Mouse (Mus musculus): ENCODE data around the gene Col4a5. TPM values are rescaled to one million over a fixed set of nuclear protein-coding genes. Genes with fewer than 3 reads are reported as not detected.

The Col4a5 gene
- 6.4 and 7.6 TPM in 2 replicates for polyA plus RNA-seq (2014; fragmentation: Nextera tagmentation; extraction: Ambion mirVana)

DNA sequence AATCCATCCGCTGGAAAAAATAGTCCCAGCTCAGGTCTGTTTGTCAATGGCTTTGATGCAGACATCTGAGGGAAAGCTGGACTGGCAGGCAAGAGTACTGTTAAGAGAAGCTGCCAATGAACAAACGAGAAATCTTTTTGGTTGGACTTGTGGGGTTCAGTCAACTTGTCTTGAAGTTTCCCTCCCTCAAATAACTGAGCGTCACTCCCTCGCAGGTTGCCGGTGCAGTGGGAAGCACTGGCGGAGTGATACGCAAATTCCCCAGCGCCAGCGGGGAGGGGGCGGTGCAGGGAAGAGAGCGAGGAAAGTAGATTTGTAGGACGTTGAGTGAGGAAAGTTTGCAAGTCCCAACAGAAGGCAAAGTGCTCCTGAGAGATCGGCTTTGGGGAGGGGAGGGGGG is at the start of gene Col4a5:
Gene Col4a5 (plus strand): TSS at position 276 of the 400 bp plus-strand sequence.
- peaks cover 5% of the 10 kb centered on the region for H3K27me3 ChIP-seq (replicated peaks; ENCODE audit: control insufficient read depth, insufficient read depth, low read length)
- ATAC-seq (replicated peaks; ENCODE audit: low FRiP score) (peak; percentile 74; the same call in 1 of the 2 replicates), DNase-seq (ENCODE audit: low spot score) (peak; percentile 53)
- peak within 1 kb of the TSS; percentile 43 for H3K4me3 ChIP-seq (ENCODE audit: low read depth, low read length)
- 5% methylated on average over 13 of the region's 13 CpGs for WGBS
- H3K27ac ChIP-seq (ENCODE audit: low read depth, low read length) = no peak within 1 kb of the TSS
- peak within 1 kb of the TSS; percentile 66 for H3K4me2 ChIP-seq
- H3K4me1 ChIP-seq (replicated peaks; ENCODE audit: control insufficient read depth, insufficient read depth, low read length) = no peaks in the 10 kb centered on the region
- no peaks in the 10 kb centered on the region for H3K36me3 ChIP-seq (ENCODE audit: control insufficient read depth, insufficient read depth, low read length)
- no peaks in the 10 kb centered on the region for H3K9me3 ChIP-seq (ENCODE audit: control insufficient read depth, low read length)
- H3K9ac ChIP-seq (ENCODE audit: low read depth, low read length) = 0 out of 2 replicates have a peak within 1 kb of the TSS, but pooled peaks have one; percentile 30

- 0 out of 2 replicates have a peak, but pooled peaks cover 3% of the 10 kb centered on the region for H3K27me3 ChIP-seq (replicated peaks; ENCODE audit: control insufficient read depth, insufficient read depth, low read length)
- H3K36me3 ChIP-seq (ENCODE audit: control insufficient read depth, insufficient read depth, low read length) = no peaks in the 10 kb centered on the region
- H3K9ac ChIP-seq (ENCODE audit: low read depth, low read length) = no peak overlapping the region
- DNase-seq (ENCODE audit: low spot score) (no peak), ATAC-seq (replicated peaks; ENCODE audit: low FRiP score) (no peak)
- no peak overlapping the region for H3K4me3 ChIP-seq (ENCODE audit: low read depth, low read length)
- no peak overlapping the region for H3K27ac ChIP-seq (ENCODE audit: low read depth, low read length)
- H3K9me3 ChIP-seq (ENCODE audit: control insufficient read depth, low read length) = no peaks in the 10 kb centered on the region
- no peaks in the 10 kb centered on the region for H3K4me1 ChIP-seq (replicated peaks; ENCODE audit: control insufficient read depth, insufficient read depth, low read length)
- 70% methylated on average over 6 of the region's 6 CpGs for WGBS
- no peak overlapping the region for H3K4me2 ChIP-seq
These were observed 38.4 kb upstream of the Col4a5 start for GRCm38 (mm10) chrX:141436780-141437179.

- H3K9ac ChIP-seq (ENCODE audit: low read depth, low read length) = no peak overlapping the region
- no peaks in the 10 kb centered on the region for H3K9me3 ChIP-seq (ENCODE audit: control insufficient read depth, low read length)
- no peak for DNase-seq (ENCODE audit: low spot score)
- ATAC-seq (replicated peaks; ENCODE audit: low FRiP score) = no peak
- no peak overlapping the region for H3K4me2 ChIP-seq
- H3K27me3 ChIP-seq (replicated peaks; ENCODE audit: control insufficient read depth, insufficient read depth, low read length) = 0 out of 2 replicates have a peak, but pooled peaks cover 3% of the 10 kb centered on the region
- 61% methylated on average over 2 of the region's 2 CpGs for WGBS
- no peak overlapping the region for H3K27ac ChIP-seq (ENCODE audit: low read depth, low read length)
- no peaks in the 10 kb centered on the region for H3K4me1 ChIP-seq (replicated peaks; ENCODE audit: control insufficient read depth, insufficient read depth, low read length)
- no peaks in the 10 kb centered on the region for H3K36me3 ChIP-seq (ENCODE audit: control insufficient read depth, insufficient read depth, low read length)
- no peak overlapping the region for H3K4me3 ChIP-seq (ENCODE audit: low read depth, low read length)
These were observed 35.8 kb upstream of the Col4a5 start for GRCm38 (mm10) chrX:141439423-141439822.

DNA sequence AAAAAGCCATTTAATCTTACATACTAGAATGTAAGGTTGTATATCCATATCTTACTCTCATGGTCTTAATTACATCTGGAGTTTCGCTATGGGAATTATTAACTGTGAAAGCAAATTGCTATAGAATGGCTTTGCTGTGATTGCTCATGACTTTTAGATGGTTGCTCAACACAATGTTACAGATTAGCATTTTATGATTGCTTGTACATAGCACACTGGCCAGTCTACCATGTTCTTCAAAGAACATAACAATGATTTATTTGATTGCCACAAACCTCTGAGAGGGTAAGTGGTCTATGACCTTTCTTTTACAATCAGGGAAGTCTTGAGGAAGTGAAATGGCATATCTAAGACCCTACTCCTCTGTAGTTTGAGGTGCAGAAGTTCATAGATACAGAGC is 27.2 kb upstream of the Col4a5 start:
- Histone ChIP-seq H3K36me3 (ENCODE audit: control insufficient read depth, insufficient read depth, low read length) (no peaks in the 10 kb centered on the region), H3K4me3 (ENCODE audit: low read depth, low read length) (no peak overlapping the region), H3K4me1 (replicated peaks; ENCODE audit: control insufficient read depth, insufficient read depth, low read length) (no peaks in the 10 kb centered on the region), H3K9ac (ENCODE audit: low read depth, low read length) (no peak overlapping the region), H3K27ac (ENCODE audit: low read depth, low read length) (no peak overlapping the region), H3K27me3 (replicated peaks; ENCODE audit: control insufficient read depth, insufficient read depth, low read length) (peaks cover 8% of the 10 kb centered on the region), H3K9me3 (ENCODE audit: control insufficient read depth, low read length) (no peaks in the 10 kb centered on the region), H3K4me2 (no peak overlapping the region)
- 86% methylated on average over 1 of the region's 1 CpGs for WGBS
- DNase-seq (ENCODE audit: low spot score) = no peak
- ATAC-seq (replicated peaks; ENCODE audit: low FRiP score) = no peak

- 14% methylated on average over 16 of the region's 16 CpGs for WGBS
- peak; percentile 31 for DNase-seq (ENCODE audit: low spot score)
- Histone ChIP-seq H3K4me3 (ENCODE audit: low read depth, low read length) (peak within 1 kb of the TSS; percentile 43), H3K27me3 (replicated peaks; ENCODE audit: control insufficient read depth, insufficient read depth, low read length) (peaks cover 5% of the 10 kb centered on the region), H3K9ac (ENCODE audit: low read depth, low read length) (no peak within 1 kb of the TSS), H3K9me3 (ENCODE audit: control insufficient read depth, low read length) (no peaks in the 10 kb centered on the region), H3K36me3 (ENCODE audit: control insufficient read depth, insufficient read depth, low read length) (no peaks in the 10 kb centered on the region), H3K4me2 (peak within 1 kb of the TSS; percentile 66), H3K4me1 (replicated peaks; ENCODE audit: control insufficient read depth, insufficient read depth, low read length) (no peaks in the 10 kb centered on the region), H3K27ac (ENCODE audit: low read depth, low read length) (no peak within 1 kb of the TSS)
- ATAC-seq (replicated peaks; ENCODE audit: low FRiP score) = no peak
These were observed 1.5 kb upstream of the Col4a5 start, which contains the start of gene Col4a6 for GRCm38 (mm10) chrX:141473470-141474302. Gene Col4a6, minus strand, starts transcription at chrX:141474076.

GRCm38 (mm10) chrX:141475566-141476327 is 562 bp downstream of the Col4a5 start:
- Histone ChIP-seq H3K9me3 (ENCODE audit: control insufficient read depth, low read length) (no peaks in the 10 kb centered on the region), H3K4me3 (ENCODE audit: low read depth, low read length) (peak overlapping the region; percentile 43), H3K36me3 (ENCODE audit: control insufficient read depth, insufficient read depth, low read length) (no peaks in the 10 kb centered on the region), H3K27ac (ENCODE audit: low read depth, low read length) (no peak overlapping the region), H3K4me2 (peak overlapping the region; percentile 66), H3K27me3 (replicated peaks; ENCODE audit: control insufficient read depth, insufficient read depth, low read length) (peaks cover 5% of the 10 kb centered on the region), H3K4me1 (replicated peaks; ENCODE audit: control insufficient read depth, insufficient read depth, low read length) (no peaks in the 10 kb centered on the region), H3K9ac (ENCODE audit: low read depth, low read length) (0 out of 2 replicates have a peak overlapping the region, but pooled peaks have one; percentile 30)
- no peak for ATAC-seq (replicated peaks; ENCODE audit: low FRiP score)
- peak; percentile 32 for DNase-seq (ENCODE audit: low spot score)
- WGBS = 17% methylated on average over 14 of the region's 14 CpGs

DNA sequence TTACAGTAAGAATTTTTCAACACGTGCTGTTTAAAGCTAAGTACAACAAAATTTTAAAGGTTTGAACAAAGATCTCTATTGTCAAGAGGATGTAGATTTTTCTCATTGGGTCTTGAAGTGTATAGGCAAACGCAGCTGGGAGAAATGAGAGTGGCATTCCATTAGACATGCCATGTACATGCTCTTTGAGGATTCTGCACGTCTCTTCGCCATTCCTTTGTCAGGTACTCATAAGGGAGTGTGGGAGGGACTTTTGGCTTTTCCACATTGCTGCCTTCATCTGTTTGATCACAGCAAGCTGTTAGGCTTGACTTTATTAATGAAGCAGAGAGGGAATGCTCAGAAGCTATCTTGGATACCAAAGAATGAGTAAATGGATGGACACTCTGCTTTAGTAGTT is 19.4 kb downstream of the Col4a5 start:
- H3K9ac ChIP-seq (ENCODE audit: low read depth, low read length) = no peak overlapping the region

GRCm38 (mm10) chrX:141503125-141503524 is 27.9 kb downstream of the Col4a5 start:
- no peak overlapping the region for H3K9ac ChIP-seq (ENCODE audit: low read depth, low read length)
- no peak overlapping the region for H3K27ac ChIP-seq (ENCODE audit: low read depth, low read length)
- H3K9me3 ChIP-seq (ENCODE audit: control insufficient read depth, low read length) = no peaks in the 10 kb centered on the region
- no peaks in the 10 kb centered on the region for H3K27me3 ChIP-seq (replicated peaks; ENCODE audit: control insufficient read depth, insufficient read depth, low read length)
- H3K4me2 ChIP-seq = no peak overlapping the region
- ATAC-seq (replicated peaks; ENCODE audit: low FRiP score) (no peak), DNase-seq (ENCODE audit: low spot score) (no peak)
- H3K4me3 ChIP-seq (ENCODE audit: low read depth, low read length) = no peak overlapping the region
- 94% methylated on average over 1 of the region's 1 CpGs for WGBS
- no peaks in the 10 kb centered on the region for H3K4me1 ChIP-seq (replicated peaks; ENCODE audit: control insufficient read depth, insufficient read depth, low read length)
- H3K36me3 ChIP-seq (ENCODE audit: control insufficient read depth, insufficient read depth, low read length) = no peaks in the 10 kb centered on the region

More for the DNA sequence above, 19.4 kb downstream of the Col4a5 start:
- Histone ChIP-seq H3K27me3 (replicated peaks; ENCODE audit: control insufficient read depth, insufficient read depth, low read length) (no peaks in the 10 kb centered on the region), H3K4me1 (replicated peaks; ENCODE audit: control insufficient read depth, insufficient read depth, low read length) (no peaks in the 10 kb centered on the region), H3K36me3 (ENCODE audit: control insufficient read depth, insufficient read depth, low read length) (no peaks in the 10 kb centered on the region), H3K4me2 (no peak overlapping the region), H3K4me3 (ENCODE audit: low read depth, low read length) (no peak overlapping the region), H3K9me3 (ENCODE audit: control insufficient read depth, low read length) (no peaks in the 10 kb centered on the region), H3K27ac (ENCODE audit: low read depth, low read length) (no peak overlapping the region)
- DNase-seq (ENCODE audit: low spot score) (no peak), ATAC-seq (replicated peaks; ENCODE audit: low FRiP score) (no peak)
- WGBS = 66% methylated on average over 4 of the region's 4 CpGs

All from liver, embryonic 11.5 days (tissue).